Mouse (Mus musculus) retina, postnatal 1 day (tissue): ENCODE data around the gene Ms4a1.
"Not testable (repeated sequence)": the region's sequence is repeated elsewhere in the genome, so short reads cannot be mapped to it uniquely, and the experiment has no call there.

Experiments
- DNase-seq: peaks from one replicate; pipeline ENCODE4 v3.0.0-alpha.2; 2012

Gene Ms4a1

GRCm38 (mm10) chr19:11266052-11266845 lies at the start of gene Ms4a1:
TSS of gene Ms4a1 (minus strand) at chr19:11266241.
- DNase-seq: no peak

- DNase-seq: no peak
Observed at GRCm38 (mm10) chr19:11314354-11314753, 48.3 kb upstream of the Ms4a1 start, which contains the start of gene Ms4a14. TSS of gene Ms4a14 (minus strand) at chr19:11314454.

GRCm38 (mm10) chr19:11308888-11309287 lies 42.8 kb upstream of the Ms4a1 start:
- DNase-seq: no peak

- not testable (repeated sequence) for DNase-seq
Observed at GRCm38 (mm10) chr19:11299529-11299928, 33.5 kb upstream of the Ms4a1 start.

GRCm38 (mm10) chr19:11298939-11299338 lies 32.9 kb upstream of the Ms4a1 start:
- DNase-seq: no peak

- DNase-seq: not testable (repeated sequence)
Observed at GRCm38 (mm10) chr19:11293616-11294015, 27.6 kb upstream of the Ms4a1 start.

- DNase-seq: peak; percentile 54
Observed at GRCm38 (mm10) chr19:11292990-11293389, 26.9 kb upstream of the Ms4a1 start.

GRCm38 (mm10) chr19:11283773-11284172 lies 17.7 kb upstream of the Ms4a1 start, which contains the start of gene Ms4a5:
TSS of gene Ms4a5 (minus strand) at chr19:11283873.
- no peak for DNase-seq

- no peak for DNase-seq
Observed at GRCm38 (mm10) chr19:11280223-11280622, 14.2 kb upstream of the Ms4a1 start.

GRCm38 (mm10) chr19:11276431-11276830 lies 10.4 kb upstream of the Ms4a1 start:
- DNase-seq: no peak

GRCm38 (mm10) chr19:11266956-11267355 lies 915 bp upstream of the Ms4a1 start:
- no peak for DNase-seq

- DNase-seq: no peak
Observed at GRCm38 (mm10) chr19:11264602-11265185, 1.3 kb downstream of the Ms4a1 start.

GRCm38 (mm10) chr19:11263549-11263948 lies 2.5 kb downstream of the Ms4a1 start:
- no peak for DNase-seq

- not testable (repeated sequence) for DNase-seq
Observed at GRCm38 (mm10) chr19:11262932-11263331, 3.1 kb downstream of the Ms4a1 start.

- no peak for DNase-seq
Observed at GRCm38 (mm10) chr19:11261522-11261921, 4.5 kb downstream of the Ms4a1 start.

- DNase-seq: no peak
Observed at GRCm38 (mm10) chr19:11244230-11244629, 21.8 kb downstream of the Ms4a1 start.

GRCm38 (mm10) chr19:11242560-11242959 lies 23.5 kb downstream of the Ms4a1 start:
- DNase-seq: peak; percentile 1

- DNase-seq: no peak
Observed at GRCm38 (mm10) chr19:11235820-11236219, 30.2 kb downstream of the Ms4a1 start.

- no peak for DNase-seq
Observed at GRCm38 (mm10) chr19:11234921-11235735, 30.9 kb downstream of the Ms4a1 start.

GRCm38 (mm10) chr19:11234244-11234643 lies 31.8 kb downstream of the Ms4a1 start:
- no peak for DNase-seq

- DNase-seq: no peak
Observed at GRCm38 (mm10) chr19:11232348-11232747, 33.7 kb downstream of the Ms4a1 start, which contains the start of gene Ms4a12. TSS of gene Ms4a12 (minus strand) at chr19:11232448.
